Mouse (Mus musculus) kidney, adult 11 months (tissue): ENCODE results near the gene Dennd2a.

Source experiments
- DNase-seq: peaks from one replicate; pipeline ENCODE4 v3.0.0; 2022

Dennd2a gene

DNA sequence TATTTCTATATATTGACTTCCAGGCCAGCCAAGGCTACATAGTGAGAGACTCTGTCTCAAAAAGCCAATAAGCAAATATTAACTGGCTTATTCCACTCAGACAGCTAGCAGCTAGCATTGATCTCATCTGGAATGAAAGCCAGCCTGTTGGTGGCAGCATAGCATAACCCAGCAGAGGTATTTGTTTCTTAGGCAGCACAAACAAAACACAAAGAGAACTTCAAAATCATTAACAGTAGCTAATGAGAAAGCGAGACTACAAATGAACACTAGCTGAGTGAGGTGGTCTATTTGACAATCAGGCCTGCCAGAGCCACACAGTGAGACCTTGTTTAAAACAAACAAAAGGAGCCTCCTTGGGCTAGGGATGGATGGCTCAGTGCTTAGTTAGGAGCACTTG lies 143.6 kb downstream of the Dennd2a start:
- no peak for DNase-seq
